Mouse (Mus musculus) cortical plate, adult 2 months (tissue): ENCODE data around the gene 1810009A15Rik. TPM values are rescaled to one million over a fixed set of nuclear protein-coding genes. Genes with fewer than 3 reads are reported as not detected.

Experiments
- H3K27ac ChIP-seq: fragments of 200-500 bp; 2 replicates; pipeline ENCODE4 v1.5.1; 2012; ENCODE audit warnings: low read length, control low read depth, inconsistent platforms; ENCODE audit not compliant: insufficient read depth
- H3K4me1 ChIP-seq: fragments of 200-500 bp; 2 replicates; pipeline ENCODE4 v1.6.1; 2011; ENCODE audit warnings: low read length; ENCODE audit not compliant: control insufficient read depth, insufficient read depth
- H3K4me3 ChIP-seq: fragments of 200-500 bp; 2 replicates; pipeline ENCODE4 v1.5.1; 2011; ENCODE audit warnings: mild to moderate bottlenecking, low read length, control low read depth; ENCODE audit not compliant: insufficient read depth
- CTCF ChIP-seq: fragments of 200-500 bp; IDR thresholded peaks from 2 replicates; pipeline ENCODE4 v1.5.1; 2011; ENCODE audit warnings: mild to moderate bottlenecking, control low read depth, low read length; ENCODE audit not compliant: insufficient read depth; ENCODE audit errors: extremely low read depth
- POLR2A ChIP-seq: fragments of 200-500 bp; IDR thresholded peaks from 2 replicates; pipeline ENCODE4 v1.6.1; 2011; ENCODE audit warnings: mild to moderate bottlenecking, low read length, control low read depth; ENCODE audit not compliant: insufficient read depth; ENCODE audit errors: extremely low read depth
- polyA plus RNA-seq: library from polyadenylated mRNA; depleted of rRNA; stranded (reverse); fragments of >200 nt; gene quantifications from 2 replicates; pipeline ENCODE4 v1.2.3, GENCODE M21; 2012; rRNA removed

Gene 1810009A15Rik
- polyA plus RNA-seq, result 40.1 and 41.3 TPM in 2 replicates

DNA sequence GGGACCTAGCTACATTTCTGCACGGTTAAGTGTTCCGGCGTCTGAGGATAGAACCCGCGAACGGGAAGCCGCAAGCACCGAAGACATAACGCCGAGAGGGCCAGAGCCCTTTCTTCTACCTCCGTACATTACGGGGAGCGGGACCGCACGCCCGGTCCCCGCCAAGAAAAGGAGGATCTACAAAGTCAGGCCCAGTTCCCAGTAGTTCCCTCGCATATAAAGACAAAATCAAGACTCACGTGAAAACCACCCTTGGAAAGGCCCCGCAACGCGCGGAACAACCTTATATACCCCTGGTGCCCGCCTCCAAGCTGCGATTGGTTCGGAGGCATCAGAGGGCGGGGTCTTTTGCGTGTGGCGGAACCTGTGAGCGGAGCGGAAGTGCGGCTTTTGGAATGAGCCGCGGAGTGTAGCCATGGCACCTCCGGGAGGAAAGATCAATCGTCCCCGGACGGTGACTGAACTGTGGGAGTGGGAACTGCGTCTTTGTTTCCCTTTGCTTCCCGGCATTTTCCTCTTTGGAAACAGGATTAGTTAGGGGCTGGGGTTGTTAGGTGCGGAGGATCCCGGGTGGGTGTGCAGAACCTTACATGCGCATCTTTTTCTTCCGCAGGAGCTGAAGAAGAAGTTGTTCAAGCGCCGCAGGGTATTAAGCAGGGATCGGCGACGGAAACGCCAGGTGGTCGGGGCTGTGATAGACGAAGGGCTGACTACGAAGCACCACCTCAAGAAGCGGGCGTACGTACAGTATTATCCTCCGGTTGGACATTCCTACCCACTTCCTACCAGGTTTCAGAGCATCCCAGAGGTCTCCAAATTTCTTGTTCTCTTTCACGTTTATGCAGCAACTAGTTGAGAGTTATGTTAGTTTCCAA lies at the start of gene 1810009A15Rik, which contains the start of gene Gm49416:
Gene 1810009A15Rik (plus strand): TSS at position 343 of the 875 bp plus-strand sequence.
Gene Gm49416 (plus strand): TSS at position 416 of the 875 bp plus-strand sequence.
- Histone ChIP-seq H3K4me3 (peak within 1 kb of the TSS; percentile 49), H3K4me1 (no peaks in the 10 kb centered on the region; the same call in 1 of the 2 replicates), H3K27ac (no peak within 1 kb of the TSS)
- TF ChIP-seq CTCF (no peak), POLR2A (peak; percentile 95)

DNA sequence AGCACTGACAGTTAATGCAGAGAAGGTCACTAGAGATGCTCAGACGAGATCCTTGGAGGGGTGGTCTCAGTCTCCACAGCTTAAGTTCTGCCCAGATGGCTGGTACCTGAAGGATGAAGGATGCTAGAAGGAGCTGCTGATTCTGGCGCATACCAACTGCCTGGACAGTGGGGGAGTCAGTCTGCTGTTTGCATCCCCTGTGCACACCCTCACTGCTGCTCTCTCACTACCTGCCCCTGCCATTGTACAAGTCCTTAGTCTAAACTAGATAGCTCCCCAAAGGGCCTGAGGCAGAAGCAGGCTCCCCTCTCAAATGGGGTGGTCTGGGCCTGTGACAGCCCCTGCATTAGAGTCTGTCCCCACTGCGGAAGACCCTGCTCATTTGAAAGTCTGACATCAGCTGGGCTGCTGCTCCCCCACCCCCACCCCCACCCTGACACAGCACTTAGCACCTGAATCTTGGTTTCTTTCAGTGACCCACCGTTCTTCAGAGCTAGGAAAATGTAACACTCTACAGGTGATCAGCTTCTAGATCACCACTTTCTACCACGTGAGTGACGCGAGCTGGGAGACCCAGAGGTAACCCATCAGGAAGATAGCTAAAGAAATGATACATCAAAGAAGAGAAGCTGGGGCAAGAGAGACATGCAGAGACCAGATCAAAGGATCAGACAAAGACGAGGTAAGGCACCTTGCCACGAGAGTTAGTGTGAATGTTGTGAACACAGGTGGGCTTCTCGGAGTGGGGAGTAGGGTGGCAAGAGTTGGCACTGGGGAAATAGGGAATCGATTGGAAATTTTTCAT lies 49.3 kb upstream of the 1810009A15Rik start, which contains the start of gene Gng3:
Gene Gng3 (minus strand): TSS at position 92 of the 805 bp plus-strand sequence.
- peak within 1 kb of the TSS; percentile 96 for H3K27ac ChIP-seq
- peaks cover 2% of the 10 kb centered on the region; the same call in 1 of the 2 replicates for H3K4me1 ChIP-seq
- TF ChIP-seq POLR2A (peak; percentile 97), CTCF (no peak)
- peak within 1 kb of the TSS; percentile 68 for H3K4me3 ChIP-seq

DNA sequence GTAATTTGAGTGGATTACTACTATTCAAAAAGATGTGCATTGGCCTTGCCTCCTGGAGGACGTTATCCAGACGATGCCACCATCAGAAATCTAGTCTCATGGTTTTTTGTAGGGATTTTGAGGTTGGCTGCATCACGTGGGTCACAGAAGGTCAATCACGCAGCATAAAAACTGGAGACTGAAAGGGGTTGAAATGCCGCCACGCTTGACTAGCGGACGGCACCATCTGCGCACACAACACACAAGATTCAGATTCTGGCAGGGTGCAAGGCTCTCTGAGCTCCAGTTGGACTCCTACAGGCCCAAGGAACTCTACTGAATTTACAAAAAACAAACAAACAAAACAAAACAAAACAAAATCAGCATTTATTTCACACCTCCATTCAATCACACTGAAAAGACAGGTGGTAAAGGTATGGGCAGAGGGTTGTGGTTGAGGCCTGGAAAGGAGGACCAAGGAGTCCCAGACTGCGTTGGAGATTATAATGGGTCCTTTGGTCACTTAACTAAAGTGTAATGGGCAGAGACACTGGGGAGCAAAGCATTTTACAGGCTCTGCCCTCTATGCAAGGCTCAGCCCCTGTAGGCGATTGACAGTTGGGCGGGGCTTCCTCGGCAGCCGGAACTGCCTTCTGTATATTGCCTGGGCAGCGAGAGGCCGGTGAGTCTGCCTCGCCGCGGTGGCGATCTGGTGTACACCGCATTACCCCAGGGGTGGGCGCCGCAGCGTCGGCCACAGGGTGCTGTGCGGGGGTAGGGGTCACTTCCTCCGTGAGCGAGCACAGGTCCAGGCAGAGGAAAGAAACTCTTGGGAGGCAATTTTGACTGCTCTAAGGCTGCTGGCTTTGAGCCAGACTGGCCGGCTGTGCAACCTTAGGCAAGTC lies 48.5 kb upstream of the 1810009A15Rik start:
- Histone ChIP-seq H3K4me3 (peak overlapping the region; percentile 68), H3K27ac (peak overlapping the region; percentile 74), H3K4me1 (peaks cover 2% of the 10 kb centered on the region; the same call in 1 of the 2 replicates)
- peak; percentile 74 for TF ChIP-seq POLR2A
- no peak for TF ChIP-seq CTCF

DNA sequence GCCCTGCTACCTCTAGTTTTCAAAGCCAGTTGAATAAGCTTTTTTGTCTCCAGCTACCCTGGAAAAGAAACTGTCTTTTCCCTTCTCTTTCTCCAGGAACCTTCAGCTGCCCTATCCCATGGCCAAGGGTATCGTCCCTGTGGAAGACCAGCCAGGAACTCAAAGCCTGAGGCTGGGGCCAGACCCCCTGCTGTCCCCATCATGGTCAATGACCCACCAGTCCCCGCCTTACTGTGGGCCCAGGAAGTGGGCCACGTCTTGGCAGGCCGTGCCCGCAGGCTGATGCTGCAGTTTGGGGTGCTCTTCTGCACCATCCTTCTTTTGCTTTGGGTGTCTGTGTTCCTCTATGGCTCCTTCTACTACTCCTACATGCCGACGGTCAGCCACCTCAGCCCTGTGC lies 47.6 kb upstream of the 1810009A15Rik start:
- TF ChIP-seq POLR2A, result no peak
- no peak for TF ChIP-seq CTCF
- H3K27ac ChIP-seq, result no peak overlapping the region
- H3K4me1 ChIP-seq, result peaks cover 2% of the 10 kb centered on the region; the same call in 1 of the 2 replicates
- H3K4me3 ChIP-seq, result peak overlapping the region; percentile 68

DNA sequence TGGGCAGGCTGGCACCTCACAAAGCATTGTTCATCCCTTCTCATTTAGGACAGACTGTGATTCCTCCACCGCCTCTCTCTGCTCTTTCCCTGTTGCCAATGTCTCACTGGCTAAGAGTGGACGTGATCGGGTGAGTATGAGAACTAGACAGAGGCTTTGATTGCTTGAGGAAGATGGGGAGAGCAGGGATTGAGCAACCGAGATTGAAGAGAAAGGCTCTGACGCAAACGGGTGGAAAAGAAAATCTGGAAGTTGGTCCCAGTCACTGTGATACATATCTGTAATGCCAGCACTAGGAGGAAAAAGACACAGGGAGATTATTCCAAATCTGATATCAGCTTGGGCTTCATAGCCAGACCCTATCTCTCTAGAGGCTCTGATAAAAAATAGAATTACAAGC lies 45.7 kb upstream of the 1810009A15Rik start:
- Histone ChIP-seq H3K4me3 (no peak overlapping the region), H3K4me1 (no peaks in the 10 kb centered on the region; the same call in 1 of the 2 replicates), H3K27ac (no peak overlapping the region)
- no peak for TF ChIP-seq POLR2A
- TF ChIP-seq CTCF, result no peak

DNA sequence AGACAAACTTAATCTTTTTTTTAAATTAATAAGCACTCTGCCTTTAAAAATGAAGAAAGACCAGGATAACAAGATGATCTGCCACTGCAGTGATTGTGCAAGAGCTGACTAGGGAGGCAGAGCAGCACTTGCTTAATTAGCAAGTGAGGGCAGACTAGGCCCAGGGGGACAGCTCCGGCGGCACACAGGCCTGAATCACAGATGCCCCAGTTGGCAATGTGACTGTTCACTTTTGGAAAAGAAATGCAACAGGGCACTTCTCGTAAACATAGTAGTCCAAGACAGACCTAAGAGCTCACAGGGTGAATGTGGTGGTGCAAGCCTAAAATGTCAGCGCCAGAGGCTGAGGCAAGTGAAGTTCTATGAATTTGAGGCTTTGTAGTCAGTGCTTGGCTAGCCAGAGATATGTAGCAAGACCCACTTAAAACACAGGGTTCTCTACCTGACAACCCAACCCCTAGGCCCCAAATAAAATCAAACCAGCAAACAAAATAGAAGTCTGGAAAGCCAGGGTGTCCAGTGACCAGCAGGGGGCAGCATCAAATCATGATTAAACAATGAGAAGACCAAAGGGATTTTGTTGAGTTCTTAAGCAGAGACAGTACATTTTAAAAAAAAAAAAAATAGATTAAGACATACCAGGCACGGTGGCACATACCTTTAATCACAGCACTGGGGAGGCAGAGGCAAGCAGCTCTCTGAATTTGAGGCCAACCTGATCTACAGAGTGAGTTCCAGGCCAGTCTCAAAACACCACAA lies 44.1 kb upstream of the 1810009A15Rik start:
- no peak overlapping the region for H3K4me3 ChIP-seq
- TF ChIP-seq CTCF (peak; percentile 62), POLR2A (no peak)
- H3K27ac ChIP-seq, result no peak overlapping the region
- H3K4me1 ChIP-seq, result no peaks in the 10 kb centered on the region; the same call in 1 of the 2 replicates

DNA sequence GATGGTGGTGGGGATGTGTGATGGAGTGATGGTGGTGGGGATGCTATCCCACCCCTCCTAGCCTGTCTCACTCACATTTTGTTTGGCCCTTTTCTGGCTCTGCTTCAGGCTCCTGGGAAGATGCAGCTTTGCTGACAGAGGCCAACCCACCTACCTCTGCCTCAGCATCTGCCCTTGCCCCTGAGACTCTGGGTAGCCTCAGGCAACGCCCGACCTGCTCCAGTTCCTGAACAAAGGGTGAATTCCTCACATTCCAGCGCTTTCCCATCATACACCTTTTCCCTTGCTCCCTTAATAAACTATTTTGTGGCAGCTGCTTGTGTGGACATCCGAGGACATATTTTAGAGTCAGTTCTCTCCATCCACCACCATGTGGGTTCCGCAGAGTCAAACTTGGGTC lies 40.3 kb upstream of the 1810009A15Rik start:
- no peak overlapping the region for H3K27ac ChIP-seq
- no peak overlapping the region for H3K4me3 ChIP-seq
- peaks cover 1% of the 10 kb centered on the region; the same call in 1 of the 2 replicates for H3K4me1 ChIP-seq
- TF ChIP-seq POLR2A, result no peak
- no peak for TF ChIP-seq CTCF

DNA sequence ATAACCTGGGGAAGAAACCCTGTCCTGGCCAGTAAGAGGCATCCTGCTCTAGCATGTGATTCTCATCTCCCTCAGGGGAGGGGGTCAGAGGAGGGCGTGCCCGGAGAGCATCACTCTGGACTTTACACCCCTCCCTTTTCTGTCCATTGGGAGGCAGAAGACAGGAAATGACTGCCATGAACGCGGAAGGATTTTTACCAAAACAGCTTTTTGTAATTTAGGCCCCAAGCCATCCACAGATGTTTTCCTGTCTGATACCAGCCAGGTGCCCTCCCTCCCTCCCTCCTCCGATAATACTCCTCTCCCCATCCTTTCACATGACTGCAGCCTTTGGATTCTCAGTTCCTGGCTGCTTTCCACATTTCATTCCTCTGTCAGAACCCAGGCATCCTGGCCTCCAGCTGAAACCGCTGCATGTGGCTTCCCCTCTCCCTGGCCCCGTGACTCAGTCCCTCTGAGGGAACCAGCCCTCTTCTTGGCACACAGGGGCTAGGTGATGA lies 38.2 kb upstream of the 1810009A15Rik start, which contains the start of gene Lrrn4cl:
Gene Lrrn4cl (plus strand): TSS at position 367 of the 500 bp plus-strand sequence.
- Histone ChIP-seq H3K4me1 (0 out of 2 replicates have a peak, but pooled peaks cover 1% of the 10 kb centered on the region), H3K4me3 (no peak within 1 kb of the TSS), H3K27ac (peak within 1 kb of the TSS; percentile 43; the same call in 1 of the 2 replicates)
- TF ChIP-seq CTCF (no peak), POLR2A (no peak)

DNA sequence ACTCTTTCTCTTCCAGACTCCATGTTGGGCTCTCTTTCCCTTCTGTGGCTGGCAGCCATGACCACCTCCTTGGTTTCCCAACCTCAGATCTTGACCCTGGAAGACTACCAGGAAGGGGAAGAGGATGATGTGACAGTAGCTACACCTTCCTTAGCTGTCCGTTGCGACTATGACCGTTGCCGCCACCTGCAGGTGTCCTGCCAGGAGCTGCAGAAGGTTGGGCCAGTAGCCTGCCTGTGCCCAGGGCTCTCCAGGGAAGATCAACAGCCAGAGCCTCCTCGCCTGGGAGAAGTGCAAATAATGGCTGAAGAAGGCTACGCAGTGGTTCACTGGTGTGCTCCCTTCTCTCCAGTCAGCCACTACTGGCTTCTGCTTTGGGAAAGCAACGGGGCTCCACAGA lies 37.0 kb upstream of the 1810009A15Rik start:
- H3K27ac ChIP-seq, result peak overlapping the region; percentile 43; the same call in 1 of the 2 replicates
- TF ChIP-seq POLR2A (no peak), CTCF (no peak)
- H3K4me3 ChIP-seq, result no peak overlapping the region
- H3K4me1 ChIP-seq, result 0 out of 2 replicates have a peak, but pooled peaks cover 1% of the 10 kb centered on the region
